ENCODE assay signal across 8 mouse cellular contexts in genomic region chr13:78195601-78196115, GRCm38 (mm10). TPM values are rescaled to one million over a fixed set of nuclear protein-coding genes. Genes with fewer than 3 reads are reported as not detected.
DNase-seq lines count a peak whose midpoint lies in the region; ATAC-seq and TF ChIP-seq lines count a peak whose summit lies in the region.

No protein-coding gene starts in this region.

- no peaks in the 10 kb centered on the region for H3K36me3 ChIP-seq in lung, postnatal 0 days (ENCODE audit: insufficient read depth, low read length)
- H3K36me3 ChIP-seq in limb, embryonic 10.5 days, result peaks cover 13% of the 10 kb centered on the region
- no peaks in the 10 kb centered on the region for H3K36me3 ChIP-seq in stomach, postnatal 0 days (ENCODE audit: control insufficient read depth, insufficient read depth, low read length)

- no peak overlapping the region for H3K4me3 ChIP-seq in lung, postnatal 0 days (ENCODE audit: low read depth, low read length)
- H3K4me3 ChIP-seq in limb, embryonic 10.5 days, result peak overlapping the region; percentile 88
- peak overlapping the region; percentile 48 for H3K4me3 ChIP-seq in stomach, postnatal 0 days (ENCODE audit: low read depth, low read length)

- H3K9me3 ChIP-seq in lung, postnatal 0 days (ENCODE audit: low read length), result no peaks in the 10 kb centered on the region
- H3K9me3 ChIP-seq in limb, embryonic 10.5 days (replicated peaks), result no peaks in the 10 kb centered on the region
- H3K9me3 ChIP-seq in stomach, postnatal 0 days (ENCODE audit: control insufficient read depth, low read length), result no peaks in the 10 kb centered on the region

- no peak overlapping the region for H3K27ac ChIP-seq in lung, postnatal 0 days (ENCODE audit: low read length)
- peak overlapping the region; percentile 87 for H3K27ac ChIP-seq in limb, embryonic 10.5 days
- no peak overlapping the region; the same call in 1 of the 2 replicates for H3K27ac ChIP-seq in stomach, postnatal 0 days (replicated peaks)

- no peak overlapping the region for H3K9ac ChIP-seq in lung, postnatal 0 days (replicated peaks; ENCODE audit: low read depth)
- peak overlapping the region; percentile 68 for H3K9ac ChIP-seq in stomach, postnatal 0 days (ENCODE audit: low read length)

- TF ChIP-seq EP300 in lung, postnatal 0 days (IDR thresholded peaks at IDR 0.05), result no peak
- TF ChIP-seq EP300 in stomach, postnatal 0 days (optimal IDR thresholded peaks at IDR 0.05), result no peak

- WGBS in lung, postnatal 0 days, result 38% methylated on average over 13 of the region's 13 CpGs
- 2% methylated on average over 13 of the region's 13 CpGs for WGBS in limb, embryonic 10.5 days
- WGBS in stomach, postnatal 0 days, result 18% methylated on average over 13 of the region's 13 CpGs

- H3K4me2 ChIP-seq in lung, postnatal 0 days (replicated peaks; ENCODE audit: low read depth, low read length), result peak overlapping the region; percentile 38
- peak overlapping the region; percentile 64 for H3K4me2 ChIP-seq in stomach, postnatal 0 days (replicated peaks; ENCODE audit: low read depth)

- ATAC-seq in lung, postnatal 0 days, result no peak
- no peak for ATAC-seq in stomach, postnatal 0 days (ENCODE audit: low FRiP score, low TSS enrichment)

- peak; percentile 53 for DNase-seq in embryo, embryonic 10 days (ENCODE audit: low spot score)
- DNase-seq in embryo, embryonic 9.5 days (ENCODE audit: extremely low spot score), result no peak
- DNase-seq in lung, postnatal 0 days (ENCODE audit: low spot score), result no peak
- DNase-seq in lung, postnatal 10 days, result no peak
- peak; percentile 57 for DNase-seq in limb, embryonic 10.5 days (ENCODE audit: low spot score)
- no peak for DNase-seq in stomach, postnatal 0 days (ENCODE audit: low spot score)
- no peak for DNase-seq in right cerebral cortex, postnatal 14 days
- no peak for DNase-seq in yolk sac, embryonic 10.5 days (ENCODE audit: low spot score)

- H3K4me1 ChIP-seq in lung, postnatal 0 days (ENCODE audit: insufficient read depth, low read depth, low read length), result no peaks in the 10 kb centered on the region
- peaks cover 43% of the 10 kb centered on the region for H3K4me1 ChIP-seq in limb, embryonic 10.5 days
- H3K4me1 ChIP-seq in stomach, postnatal 0 days (replicated peaks; ENCODE audit: control insufficient read depth, insufficient read depth), result no peaks in the 10 kb centered on the region

- H3K27me3 ChIP-seq in lung, postnatal 0 days (replicated peaks; ENCODE audit: insufficient read depth, low read length), result peaks cover 26% of the 10 kb centered on the region
- peaks cover 59% of the 10 kb centered on the region for H3K27me3 ChIP-seq in limb, embryonic 10.5 days (ENCODE audit: low read depth, poor library complexity, severe bottlenecking)
- no peaks in the 10 kb centered on the region; the same call in none of the 2 replicates for H3K27me3 ChIP-seq in stomach, postnatal 0 days (ENCODE audit: control insufficient read depth, insufficient read depth, low read length)

- no peak for TF ChIP-seq CTCF in lung, postnatal 0 days (IDR thresholded peaks at IDR 0.05)
- TF ChIP-seq CTCF in stomach, postnatal 0 days (IDR thresholded peaks at IDR 0.05; ENCODE audit: low read depth), result no peak

RNA-seq across cellular contexts. Expression of gene Nr2f1, which starts 3.9 kb away (rescaled TPM):
- 3.6 and 4.0 TPM in 2 replicates for polyA plus RNA-seq in lung, postnatal 0 days (2015; fragmentation: Nextera tagmentation; extraction: Ambion mirVana)
- 18.2 and 19.6 TPM in 2 replicates for polyA plus RNA-seq in limb, embryonic 10.5 days (2016; fragmentation: Nextera tagmentation; extraction: Ambion mirVana)
- 5.8 and 6.3 TPM in 2 replicates for polyA plus RNA-seq in stomach, postnatal 0 days (2015; fragmentation: Nextera tagmentation; extraction: Ambion mirVana)

Comparison
In these comparisons a context has a peak if more than half of its experiments do, and no peak if none do; other contexts are left out.
1. DNase-seq: peak in embryo, embryonic 10 days (single experiment) and limb, embryonic 10.5 days (single experiment); none in embryo, embryonic 9.5 days (single experiment), lung, postnatal 0 days (single experiment), lung, postnatal 10 days (single experiment), stomach, postnatal 0 days (single experiment), right cerebral cortex, postnatal 14 days (single experiment) and yolk sac, embryonic 10.5 days (single experiment).